Mouse (Mus musculus): Measurements from ENCODE around the gene Gm3259.
"Not testable (repeated sequence)": the region's sequence is repeated elsewhere in the genome, so short reads cannot be mapped to it uniquely, and the experiment has no call there.

DNA sequence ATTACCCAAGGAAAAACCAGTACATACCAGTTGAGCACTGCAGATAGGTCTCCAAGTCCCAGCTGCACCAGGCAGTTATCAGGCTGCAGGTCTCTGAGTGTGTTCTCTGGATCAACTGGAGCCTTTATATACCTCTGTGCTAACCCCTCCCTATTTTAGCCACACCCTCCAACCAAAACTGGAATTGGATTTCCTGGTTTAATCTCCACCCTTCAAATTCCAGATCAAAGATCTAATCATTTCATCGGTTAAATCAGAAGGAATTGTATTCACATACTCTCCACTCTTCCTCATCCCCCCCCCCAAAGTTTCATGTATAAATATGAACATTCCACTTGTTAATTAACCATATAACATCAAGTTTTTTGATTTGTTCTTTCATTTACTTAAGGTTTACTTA lies 33.0 kb upstream of the Gm3259 start, which contains the start of gene Gm10424:
- TF ChIP-seq EP300 (optimal IDR thresholded peaks at IDR 0.05); CTCF (IDR thresholded peaks at IDR 0.05; ENCODE audit: low read depth): not testable (repeated sequence)
